Mouse (Mus musculus) stomach, postnatal 0 days (tissue): ENCODE measurements at regions not wholly inside any gene's neighbourhood (a gene's known extent, or its start where the extent isn't known, plus 50 kb on each side); places are given as distances from the start of the nearest gene placed in this dataset.

ENCODE experiments used
- CTCF ChIP-seq: IDR thresholded peaks from 2 replicates; pipeline ENCODE4 v1.5.1; 2016; ENCODE audit warnings: antibody characterized with exemption, low read depth, mild to moderate bottlenecking, moderate library complexity
- EP300 ChIP-seq: optimal IDR thresholded peaks from 2 replicates; pipeline ENCODE3; 2016; ENCODE audit warnings: antibody characterized with exemption

DNA sequence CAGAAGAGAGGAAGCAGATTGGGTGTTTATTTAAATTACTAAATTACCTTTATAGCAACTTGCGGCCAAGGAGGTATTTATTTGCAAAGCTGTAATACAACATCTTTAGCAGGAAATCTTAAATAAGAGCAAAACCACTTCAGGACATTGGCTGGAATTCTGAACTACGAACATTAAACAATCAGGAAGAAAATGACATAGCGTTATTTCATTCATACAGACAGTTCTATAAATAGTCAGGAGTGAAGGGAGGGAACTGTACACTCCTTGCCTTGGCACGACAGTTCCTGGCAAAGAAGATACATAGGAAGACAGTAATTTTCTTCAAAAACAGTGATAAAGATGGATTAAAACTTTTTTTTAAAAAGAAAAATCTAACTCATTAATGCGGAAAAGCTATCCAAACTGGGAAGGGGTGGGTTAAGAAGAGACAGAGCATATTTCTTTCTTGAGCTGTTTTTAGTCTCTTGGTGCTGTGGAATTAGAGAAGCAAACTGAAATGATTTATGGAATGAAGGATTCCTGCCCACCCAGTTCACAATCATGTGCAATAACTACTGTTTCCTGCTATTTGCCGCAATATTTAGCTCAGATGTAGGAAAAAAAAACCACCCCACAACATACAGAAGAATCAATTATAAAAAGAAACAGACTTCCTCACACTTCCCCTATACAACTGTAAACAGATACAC is 147.9 kb downstream of the Mbl2 start:
- TF ChIP-seq CTCF (no peak), EP300 (no peak)
